Mouse (Mus musculus) erythroblast, embryonic 14.5 days (primary cell): Measurements from ENCODE around the gene Susd6. TPM values are rescaled to one million over a fixed set of nuclear protein-coding genes. Genes with fewer than 3 reads are reported as not detected.

Experiments
- H3K27me3 ChIP-seq: 2 replicates; pipeline ENCODE4 v1.6.1; 2012; ENCODE audit warnings: inconsistent platforms; ENCODE audit not compliant: control insufficient read depth
- H3K36me3 ChIP-seq: 2 replicates; pipeline ENCODE4 v1.6.1; 2012; ENCODE audit warnings: mild to moderate bottlenecking, inconsistent platforms; ENCODE audit not compliant: control insufficient read depth
- H3K4me1 ChIP-seq: 2 replicates; pipeline ENCODE4 v1.6.1; 2012; ENCODE audit warnings: inconsistent platforms; ENCODE audit not compliant: control insufficient read depth
- H3K4me3 ChIP-seq: replicated peaks from 2 replicates; pipeline ENCODE3; 2012; ENCODE audit warnings: moderate library complexity, mild to moderate bottlenecking, inconsistent platforms
- H3K9me3 ChIP-seq: 2 replicates; pipeline ENCODE4 v1.6.1; 2012; ENCODE audit warnings: low read length, inconsistent platforms, mixed read lengths; ENCODE audit not compliant: control insufficient read depth
- GATA1 ChIP-seq: IDR thresholded peaks from 2 replicates; pipeline ENCODE4 v1.6.1; 2012; ENCODE audit warnings: low read length, inconsistent platforms, mixed read lengths
- TAL1 ChIP-seq: IDR thresholded peaks from 3 replicates; pipeline ENCODE4 v1.6.1; 2012; ENCODE audit warnings: low read length, inconsistent platforms, mixed read lengths
- polyA plus RNA-seq: library from polyadenylated mRNA; stranded (reverse); fragments of >175 nt; gene quantifications from 2 replicates; pipeline ENCODE4 v1.2.3, GENCODE M21; 2012

Gene Susd6
- polyA plus RNA-seq, 1 experiment = 1.2 TPM

GRCm38 (mm10) chr12:80839631-80840030 lies 49.3 kb downstream of the Susd6 start:
- H3K4me1 ChIP-seq = peaks cover 9% of the 10 kb centered on the region
- peaks cover 27% of the 10 kb centered on the region for H3K36me3 ChIP-seq

GRCm38 (mm10) chr12:80841618-80842017 lies 51.3 kb downstream of the Susd6 start:
- H3K4me3 ChIP-seq = no peak overlapping the region
- H3K9me3 ChIP-seq = no peaks in the 10 kb centered on the region
- H3K27me3 ChIP-seq = no peaks in the 10 kb centered on the region
- peaks cover 28% of the 10 kb centered on the region for H3K36me3 ChIP-seq
- H3K4me1 ChIP-seq = peaks cover 12% of the 10 kb centered on the region
- TF ChIP-seq TAL1 = no peak
- TF ChIP-seq GATA1 = no peak

More at GRCm38 (mm10) chr12:80839631-80840030, 49.3 kb downstream of the Susd6 start:
- H3K27me3 ChIP-seq = no peaks in the 10 kb centered on the region
- no peak for TF ChIP-seq GATA1
- TF ChIP-seq TAL1 = no peak
- H3K9me3 ChIP-seq = no peaks in the 10 kb centered on the region
- H3K4me3 ChIP-seq = no peak overlapping the region

- peaks cover 16% of the 10 kb centered on the region for H3K4me1 ChIP-seq
- no peak for TF ChIP-seq GATA1
- TF ChIP-seq TAL1 = no peak
These were observed 52.3 kb downstream of the Susd6 start for GRCm38 (mm10) chr12:80842609-80843008.

GRCm38 (mm10) chr12:80843236-80843635 lies 52.9 kb downstream of the Susd6 start:
- TF ChIP-seq GATA1 (no peak), TAL1 (no peak)
- no peaks in the 10 kb centered on the region for H3K27me3 ChIP-seq
- H3K4me3 ChIP-seq = no peak overlapping the region
- peaks cover 18% of the 10 kb centered on the region for H3K4me1 ChIP-seq
- no peaks in the 10 kb centered on the region for H3K9me3 ChIP-seq
- peaks cover 36% of the 10 kb centered on the region for H3K36me3 ChIP-seq

More at GRCm38 (mm10) chr12:80842609-80843008, 52.3 kb downstream of the Susd6 start:
- H3K4me3 ChIP-seq = no peak overlapping the region
- H3K27me3 ChIP-seq = no peaks in the 10 kb centered on the region
- no peaks in the 10 kb centered on the region for H3K9me3 ChIP-seq
- peaks cover 34% of the 10 kb centered on the region for H3K36me3 ChIP-seq

GRCm38 (mm10) chr12:80843651-80844444 lies 53.5 kb downstream of the Susd6 start:
- Histone ChIP-seq H3K9me3 (no peaks in the 10 kb centered on the region), H3K27me3 (no peaks in the 10 kb centered on the region), H3K4me1 (peaks cover 18% of the 10 kb centered on the region), H3K36me3 (peaks cover 36% of the 10 kb centered on the region), H3K4me3 (no peak overlapping the region)
- TF ChIP-seq GATA1 (no peak), TAL1 (no peak)

- Histone ChIP-seq H3K36me3 (peaks cover 33% of the 10 kb centered on the region), H3K9me3 (no peaks in the 10 kb centered on the region), H3K4me3 (no peak overlapping the region), H3K27me3 (no peaks in the 10 kb centered on the region), H3K4me1 (peaks cover 13% of the 10 kb centered on the region)
- no peak for TF ChIP-seq GATA1
- no peak for TF ChIP-seq TAL1
These were observed 55.6 kb downstream of the Susd6 start for GRCm38 (mm10) chr12:80845901-80846300.

- no peak for TF ChIP-seq TAL1
- Histone ChIP-seq H3K36me3 (peaks cover 42% of the 10 kb centered on the region), H3K4me1 (peaks cover 13% of the 10 kb centered on the region), H3K4me3 (no peak overlapping the region), H3K9me3 (no peaks in the 10 kb centered on the region), H3K27me3 (no peaks in the 10 kb centered on the region)
These were observed 56.6 kb downstream of the Susd6 start for GRCm38 (mm10) chr12:80846861-80847268.

GRCm38 (mm10) chr12:80852001-80852400 lies 61.7 kb downstream of the Susd6 start:
- Histone ChIP-seq H3K9me3 (no peaks in the 10 kb centered on the region), H3K36me3 (peaks cover 46% of the 10 kb centered on the region), H3K4me1 (peaks cover 9% of the 10 kb centered on the region), H3K27me3 (no peaks in the 10 kb centered on the region), H3K4me3 (no peak overlapping the region)
- TF ChIP-seq TAL1 (no peak), GATA1 (no peak)

GRCm38 (mm10) chr12:80853737-80854136 lies 63.4 kb downstream of the Susd6 start:
- Histone ChIP-seq H3K9me3 (no peaks in the 10 kb centered on the region), H3K27me3 (no peaks in the 10 kb centered on the region), H3K4me1 (peaks cover 5% of the 10 kb centered on the region), H3K4me3 (no peak overlapping the region), H3K36me3 (peaks cover 48% of the 10 kb centered on the region)
- no peak for TF ChIP-seq GATA1
- no peak for TF ChIP-seq TAL1
